Mouse (Mus musculus): Measurements from ENCODE around the gene Rab23. TPM values are rescaled to one million over a fixed set of nuclear protein-coding genes. Genes with fewer than 3 reads are reported as not detected.
"Not testable (repeated sequence)": the region's sequence is repeated elsewhere in the genome, so short reads cannot be mapped to it uniquely, and the experiment has no call there.

Gene Rab23
- total RNA-seq, 4 experiments from 2014 or later = 6.2 to 10.6 (median 6.8) TPM

DNA sequence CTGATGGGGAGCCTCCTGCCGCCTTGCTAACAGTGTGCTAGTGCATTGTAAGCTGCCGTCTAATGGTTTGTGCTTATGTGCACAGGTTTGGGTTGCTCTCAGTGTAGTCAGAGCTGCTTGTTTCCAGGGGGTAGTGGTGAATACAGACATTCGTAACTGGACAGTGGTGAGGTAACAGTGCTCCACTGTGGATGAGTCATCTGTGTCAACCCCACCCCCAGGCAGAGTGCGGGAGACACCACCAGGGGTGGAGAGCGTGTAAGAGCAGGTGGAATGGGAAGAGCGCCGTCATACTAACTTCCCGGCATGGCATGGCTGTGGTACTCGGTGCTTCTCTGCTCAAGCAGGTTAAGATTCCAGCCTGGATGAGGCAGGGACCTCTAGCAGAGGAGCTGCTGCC is 13.4 kb downstream of the Rab23 start:
- DNase-seq (ENCODE audit: low spot score) = no peak

DNA sequence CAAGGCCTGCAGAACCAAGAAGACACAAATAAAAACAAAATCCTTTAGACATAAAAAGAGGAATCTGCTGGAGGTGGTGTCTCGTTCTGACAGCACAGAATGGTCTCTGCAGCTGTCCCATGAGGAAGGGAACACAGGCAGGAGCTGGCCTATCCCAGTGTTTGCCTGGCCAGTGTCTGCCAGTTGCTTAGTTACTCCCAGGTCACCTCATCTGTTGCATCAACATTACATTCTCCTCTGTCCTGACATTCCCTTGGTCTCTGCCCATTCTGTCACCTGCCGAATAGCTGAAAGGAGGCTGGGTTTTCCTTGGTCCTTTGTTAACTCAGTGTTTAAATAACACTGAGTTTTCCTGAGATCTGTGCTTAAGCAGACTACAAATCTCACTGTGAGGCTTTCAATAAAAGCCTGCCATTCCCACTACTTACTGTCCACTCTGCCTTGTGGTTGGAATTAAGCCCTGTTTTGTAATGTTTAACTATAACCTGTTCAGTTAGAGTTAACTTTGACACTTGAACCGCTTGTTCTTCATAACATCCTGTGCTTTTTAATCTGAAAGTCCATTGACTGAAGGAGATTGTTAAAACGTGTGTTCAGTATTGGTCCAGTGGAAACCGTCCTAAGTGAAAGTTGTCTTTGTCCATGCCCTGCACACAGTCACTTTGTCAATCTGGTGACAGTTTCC is 14.5 kb downstream of the Rab23 start:
- DNase-seq (ENCODE audit: low spot score) = no peak

- no peak for DNase-seq (ENCODE audit: low spot score)
Measured at GRCm38 (mm10) chr1:33738281-33738680, 18.6 kb downstream of the Rab23 start.

DNA sequence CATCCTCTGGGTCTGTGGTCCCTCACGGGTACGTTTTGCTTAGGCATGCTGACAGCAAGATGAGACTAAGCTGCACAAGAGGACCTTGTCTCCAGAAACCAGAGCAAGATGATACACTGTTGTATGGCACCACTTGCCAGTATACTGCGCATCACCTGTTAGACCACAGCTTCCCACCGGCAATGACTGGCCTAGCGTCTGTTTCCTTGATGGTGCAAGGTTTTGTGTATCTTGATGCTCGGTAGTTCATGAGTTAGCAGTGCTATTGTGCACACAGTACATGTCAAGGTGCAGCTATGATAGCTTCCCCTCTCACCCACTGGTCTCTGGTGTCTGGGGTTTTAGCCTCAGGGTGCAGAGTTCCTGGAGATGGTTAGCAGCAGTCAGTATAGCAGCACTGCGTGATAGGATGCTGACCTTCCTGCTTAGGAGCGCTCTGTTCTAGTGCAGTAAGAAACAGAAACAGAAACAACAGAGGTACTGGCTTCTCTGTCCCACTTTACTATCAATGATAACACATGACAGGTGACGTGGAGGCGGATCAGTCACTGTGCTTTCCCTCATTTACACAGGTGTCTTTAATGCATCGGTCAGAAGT is 19.1 kb downstream of the Rab23 start:
- no peak for DNase-seq (ENCODE audit: low spot score)

GRCm38 (mm10) chr1:33739302-33739701 is 19.6 kb downstream of the Rab23 start:
- DNase-seq (ENCODE audit: low spot score) = peak; percentile 78

DNA sequence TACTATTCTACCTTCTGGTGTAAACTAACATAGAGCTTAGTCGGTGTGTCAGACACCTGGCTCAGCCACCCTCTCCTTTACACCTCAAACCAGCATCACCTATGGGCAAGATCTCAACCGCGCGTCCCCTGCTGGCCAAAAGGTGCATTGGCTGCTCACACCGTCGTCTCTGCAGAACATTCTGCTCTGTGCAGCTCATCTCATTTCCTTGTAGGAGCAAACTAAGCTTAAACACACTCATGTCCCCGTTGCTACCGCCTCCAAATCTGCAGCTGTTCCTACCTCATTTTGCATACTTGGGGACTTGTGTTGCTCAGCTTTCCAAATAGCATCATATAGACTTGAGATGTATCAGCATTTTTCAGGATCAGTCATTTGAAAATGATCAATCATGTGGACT is 23.2 kb downstream of the Rab23 start:
- no peak for DNase-seq (ENCODE audit: low spot score)

GRCm38 (mm10) chr1:33744815-33745214 is 25.1 kb downstream of the Rab23 start:
- DNase-seq (ENCODE audit: low spot score) = not testable (repeated sequence)

- no peak for DNase-seq (ENCODE audit: low spot score)
Measured at GRCm38 (mm10) chr1:33745901-33746300, 26.2 kb downstream of the Rab23 start.

- no peak for DNase-seq (ENCODE audit: low spot score)
Measured at GRCm38 (mm10) chr1:33749109-33749508, 29.4 kb downstream of the Rab23 start.

DNA sequence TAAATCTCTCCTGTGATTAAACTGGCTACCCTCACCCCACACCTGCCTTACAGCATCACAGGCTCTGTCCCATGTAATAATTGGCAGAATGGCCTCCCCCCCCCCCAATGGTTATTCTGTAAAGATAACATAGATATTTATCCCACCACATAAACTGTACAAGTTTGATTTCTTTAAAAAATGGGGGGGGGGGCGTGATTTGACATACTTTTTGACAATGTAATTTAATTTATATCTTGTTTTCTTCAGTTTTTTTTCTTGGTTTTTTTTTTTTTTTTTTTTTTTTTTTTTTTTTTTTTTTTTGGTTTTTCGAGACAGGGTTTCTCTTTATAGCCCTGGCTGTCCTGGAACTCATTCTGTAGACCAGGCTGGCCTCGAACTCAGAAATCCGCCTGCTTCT is 30.0 kb downstream of the Rab23 start:
- not testable (repeated sequence) for DNase-seq (ENCODE audit: low spot score)

DNA sequence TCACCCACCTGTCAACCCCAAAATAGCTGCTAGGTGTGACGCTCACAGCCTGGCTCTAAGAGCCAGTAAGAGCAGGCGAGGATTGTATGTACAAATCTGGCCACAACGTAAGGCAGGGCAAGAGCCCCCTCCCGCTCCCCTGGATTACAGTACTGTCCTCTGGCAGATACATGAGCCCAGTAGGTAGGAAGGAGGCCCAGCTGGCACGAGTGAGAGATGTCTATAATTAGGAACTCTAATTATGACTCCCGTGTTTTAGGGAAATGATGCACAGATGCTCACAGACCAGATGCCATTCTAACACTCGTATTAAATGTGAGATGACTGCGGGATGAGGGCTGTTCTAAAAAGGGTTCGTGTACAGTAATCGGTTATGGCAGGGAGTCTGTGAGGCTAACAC is 31.6 kb downstream of the Rab23 start:
- DNase-seq (ENCODE audit: low spot score) = peak; percentile 44

- no peak for DNase-seq (ENCODE audit: low spot score)
Measured at GRCm38 (mm10) chr1:33754089-33754488, 34.4 kb downstream of the Rab23 start.

GRCm38 (mm10) chr1:33754965-33755735 is 35.5 kb downstream of the Rab23 start:
- no peak for DNase-seq (ENCODE audit: low spot score)

GRCm38 (mm10) chr1:33755799-33756198 is 36.1 kb downstream of the Rab23 start:
- no peak for DNase-seq (ENCODE audit: low spot score)

DNA sequence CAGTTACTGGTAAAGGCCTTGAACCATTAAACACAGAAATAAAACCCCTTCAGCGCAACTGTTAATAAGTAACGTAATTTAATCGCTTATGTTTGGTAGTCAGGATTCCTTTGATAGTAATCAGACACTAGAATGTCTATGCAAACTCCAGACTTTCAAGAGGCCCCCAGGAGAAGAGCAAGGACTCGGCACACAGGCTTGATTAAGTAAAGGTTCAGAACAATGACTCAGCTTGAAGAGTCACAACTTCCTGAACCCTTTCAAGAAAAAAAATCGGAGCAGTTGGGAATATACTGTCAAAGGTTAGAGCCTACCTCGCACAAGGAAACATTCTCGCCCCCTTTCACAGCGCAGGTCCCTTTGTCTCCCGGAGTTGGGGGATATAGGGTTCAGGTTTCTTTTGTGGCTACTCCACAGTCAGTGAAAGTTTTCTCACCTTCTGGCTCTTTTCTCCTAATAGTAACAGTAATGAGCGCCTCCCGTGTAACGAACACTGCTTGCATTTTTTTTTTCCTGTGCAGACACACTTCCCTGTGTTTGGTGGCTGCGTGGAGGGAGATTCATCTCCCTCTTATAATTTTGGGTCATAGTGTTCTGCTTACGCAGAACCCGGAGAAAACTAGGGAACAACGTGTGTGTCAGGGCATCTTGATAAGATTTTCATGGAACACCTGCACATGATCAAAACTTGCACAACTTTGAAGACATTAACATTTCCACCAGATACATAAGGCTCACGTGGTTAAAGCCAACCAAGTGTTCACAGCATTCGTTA is 36.8 kb downstream of the Rab23 start:
- DNase-seq (ENCODE audit: low spot score) = no peak

DNA sequence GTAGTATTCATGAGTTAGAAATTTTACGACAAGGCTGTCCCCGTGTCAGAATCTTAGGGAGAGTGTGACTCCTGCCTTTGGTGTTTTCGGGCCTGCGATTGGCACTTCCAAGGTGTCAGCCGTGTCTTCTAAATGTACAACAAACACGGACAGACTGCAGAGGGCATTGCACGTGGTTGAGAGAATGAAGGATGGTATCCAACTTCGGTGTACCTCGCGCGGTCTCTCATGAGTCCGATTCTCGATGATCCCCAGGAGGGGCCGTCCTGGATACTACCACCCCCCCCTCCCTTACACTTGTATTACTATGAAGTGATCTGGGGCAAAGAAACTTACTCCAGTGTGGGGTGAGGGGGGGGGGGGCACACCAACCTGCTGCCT is 37.3 kb downstream of the Rab23 start:
- no peak for DNase-seq (ENCODE audit: low spot score)

DNA sequence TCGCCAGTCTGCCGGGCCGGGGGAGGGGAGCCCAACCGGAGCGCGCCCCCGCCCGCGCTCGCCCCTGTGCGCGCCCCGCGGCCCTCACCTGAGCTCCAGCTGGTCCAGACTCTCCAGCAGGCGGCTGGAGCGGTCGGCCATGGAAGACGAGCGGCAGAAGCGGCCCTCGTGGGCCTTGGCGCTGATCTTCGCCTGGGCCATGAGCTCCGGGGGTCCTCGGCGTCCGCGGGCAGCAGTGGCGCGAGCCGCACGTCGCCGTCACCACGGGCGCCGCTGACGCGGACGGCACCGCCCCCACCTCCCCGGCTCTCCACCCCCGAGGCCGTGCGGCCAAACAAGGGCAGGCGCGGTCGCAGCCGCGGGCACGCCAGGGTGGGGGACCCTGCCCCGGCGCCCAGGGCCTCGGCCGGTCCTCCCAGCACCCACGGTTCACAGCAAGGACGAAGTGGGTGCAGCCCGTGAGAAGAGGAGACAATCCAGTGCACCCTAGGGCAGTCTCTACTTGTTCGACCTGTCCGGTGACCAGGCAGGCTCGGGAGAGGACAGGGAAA is 37.9 kb downstream of the Rab23 start, which contains the start of gene Bag2:
Gene Bag2 (minus strand): TSS at position 305 of the 551 bp plus-strand sequence.
- DNase-seq (ENCODE audit: low spot score) = peak; percentile 36

DNA sequence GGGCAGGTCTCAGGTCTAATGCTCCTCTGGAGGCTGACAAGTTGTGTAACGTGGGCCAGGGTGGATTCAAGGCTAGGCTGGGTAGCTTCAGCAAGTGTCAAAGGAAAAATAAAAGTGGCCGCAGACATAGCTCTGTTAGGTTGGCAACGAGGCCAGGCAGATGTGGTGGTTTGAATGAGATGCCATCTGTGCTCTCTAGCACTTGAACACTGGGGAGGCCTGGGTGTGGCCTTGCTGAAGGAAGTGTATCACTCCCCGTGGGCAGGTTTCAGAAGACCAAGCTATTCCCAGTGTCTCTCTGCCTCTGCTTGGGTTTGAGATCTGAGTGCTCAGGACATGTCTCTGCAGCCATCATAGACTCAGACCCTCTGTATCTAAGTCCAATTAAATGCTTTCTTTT is 38.8 kb downstream of the Rab23 start:
- no peak for DNase-seq (ENCODE audit: low spot score)

- DNase-seq (ENCODE audit: low spot score) = no peak
Measured at GRCm38 (mm10) chr1:33763826-33764225, 44.1 kb downstream of the Rab23 start.

- no peak for DNase-seq (ENCODE audit: low spot score)
Measured at GRCm38 (mm10) chr1:33765468-33766080, 45.9 kb downstream of the Rab23 start.

Measured in heart, adult 8-10 months (tissue).